Mouse (Mus musculus): Measurements from ENCODE around the gene Usp20. TPM values are rescaled to one million over a fixed set of nuclear protein-coding genes. Genes with fewer than 3 reads are reported as not detected.

The Usp20 gene
- 18.8 TPM for polyA plus RNA-seq (2017; shearing (Covaris generic))

GRCm38 (mm10) chr2:30981790-30982513 lies at the start of gene Usp20, which contains the start of gene BC005624:
Gene Usp20 (plus strand): TSS chr2:30982279.
Gene BC005624 (minus strand): TSS chr2:30982201.

GRCm38 (mm10) chr2:30952824-30953490 lies 29.1 kb upstream of the Usp20 start, which contains the start of gene Tor1b:
Gene Tor1b (plus strand): TSS chr2:30952959.

GRCm38 (mm10) chr2:30967352-30968327 lies 14.4 kb upstream of the Usp20 start, which contains the start of gene Tor1a:
Gene Tor1a (minus strand): TSS chr2:30967933.

Other genes with a start within 250 kb of the Usp20 start
- not detected for gene 1700001O22Rik, start 178.6 kb upstream of the Usp20 start, polyA plus RNA-seq (2017; shearing (Covaris generic))
- 25.7 TPM for gene Ntmt1, start 174.5 kb upstream of the Usp20 start, polyA plus RNA-seq (2017; shearing (Covaris generic))
- 64.4 TPM for gene Asb6, start 151.9 kb upstream of the Usp20 start, polyA plus RNA-seq (2017; shearing (Covaris generic))
- not detected for gene Prrx2, start 147.3 kb upstream of the Usp20 start, polyA plus RNA-seq (2017; shearing (Covaris generic))
- not detected for gene Ptges, start 52.4 kb upstream of the Usp20 start, polyA plus RNA-seq (2017; shearing (Covaris generic))
- gene Tor1b, start 29.3 kb upstream of the Usp20 start, polyA plus RNA-seq (2017; shearing (Covaris generic)) = 28.1 TPM
- gene Tor1a, start 14.3 kb upstream of the Usp20 start, polyA plus RNA-seq (2017; shearing (Covaris generic)) = 81.3 TPM
- 64.4 TPM for gene BC005624, start 78 bp upstream of the Usp20 start, polyA plus RNA-seq (2017; shearing (Covaris generic))
- gene Fnbp1, start 159.7 kb downstream of the Usp20 start, polyA plus RNA-seq (2017; shearing (Covaris generic)) = 77.6 TPM
- gene Gpr107, start 170.0 kb downstream of the Usp20 start, polyA plus RNA-seq (2017; shearing (Covaris generic)) = 31.5 TPM

Data from naive thymus-derived CD4-positive, alpha-beta T cell, adult 5 months (primary cell).